Mouse (Mus musculus) MEL (cell line): ENCODE data around the gene Ppp2r1b.

Experiments
- CHD2 ChIP-seq: IDR thresholded peaks from 2 replicates; pipeline ENCODE4 v1.6.1; 2011; ENCODE audit warnings: low read length, improper control_type of control experiment
- CTCF ChIP-seq, 3 experiments: IDR thresholded peaks in 2 of 3; conservative IDR thresholded peaks in 1 of 3; 2 replicates each; pipeline ENCODE4 v1.5.1; 2011 to 2012; ENCODE audit warnings: low read length in 3 of 3, low read depth in 2 of 3, mild to moderate bottlenecking in 2 of 3, improper control_type of control experiment in 1 of 3, inconsistent platforms in 1 of 3, mixed read lengths in 1 of 3, moderate library complexity in 1 of 3; ENCODE audit not compliant: control insufficient read depth in 1 of 3, insufficient read depth in 1 of 3, poor library complexity in 1 of 3, severe bottlenecking in 1 of 3
- POLR2A ChIP-seq, 2 experiments: IDR thresholded peaks; 2 replicates each; pipeline ENCODE4 v1.6.1; 2011 to 2012; ENCODE audit warnings: low read length in 2 of 2, mild to moderate bottlenecking in 2 of 2, control low read depth in 1 of 2, improper control_type of control experiment in 1 of 2, low read depth in 1 of 2, moderate library complexity in 1 of 2; ENCODE audit not compliant: control insufficient read depth in 1 of 2, insufficient read depth in 1 of 2, poor library complexity in 1 of 2
- TAL1 ChIP-seq: IDR thresholded peaks from 2 replicates; pipeline ENCODE4 v1.6.1; 2012; ENCODE audit warnings: mild to moderate bottlenecking, inconsistent platforms, low read length, moderate library complexity, mixed read lengths
- USF1 ChIP-seq: IDR thresholded peaks from 2 replicates; pipeline ENCODE4 v1.6.1; 2014; ENCODE audit warnings: low read depth, mild to moderate bottlenecking, inconsistent platforms, low read length, improper control_type of control experiment, moderate library complexity
- ZC3H11A ChIP-seq: IDR thresholded peaks from 2 replicates; pipeline ENCODE4 v1.6.1; 2012; ENCODE audit warnings: low read depth, mild to moderate bottlenecking, inconsistent platforms, low read length, improper control_type of control experiment
- ZMIZ1 ChIP-seq: IDR thresholded peaks from 2 replicates; pipeline ENCODE4 v1.6.1; 2012; ENCODE audit warnings: low read depth, mild to moderate bottlenecking, inconsistent platforms, low read length, improper control_type of control experiment, moderate library complexity

- TF ChIP-seq CTCF (IDR thresholded peaks at IDR 0.05 in 2 of 3, conservative IDR thresholded peaks at IDR 0.05 in 1 of 3; ENCODE audit: control insufficient read depth in 1 of 3, insufficient read depth in 1 of 3, low read depth in 2 of 3, low read length in 3 of 3, poor library complexity in 1 of 3, severe bottlenecking in 1 of 3) (no peak), USF1 (no peak), TAL1 (no peak), ZMIZ1 (no peak), ZC3H11A (no peak), POLR2A (IDR thresholded peaks at IDR 0.05; ENCODE audit: control insufficient read depth in 1 of 2, insufficient read depth in 1 of 2, low read depth in 1 of 2, low read length in 2 of 2, poor library complexity in 1 of 2) (no peak), CHD2 (no peak)
Observed at GRCm38 (mm10) chr9:50861119-50861839, 16.2 kb downstream of the Ppp2r1b start.
